Mouse (Mus musculus) mature B cell (primary cell): ENCODE data around the gene Hps4.

Experiments used
- in situ Hi-C: fragments of 300-500 bp; cut with MboI; formaldehyde crosslinking; loops from 2 replicates; pipeline ENCODE4 v1.14.3; 2019

Gene Hps4

DNA sequence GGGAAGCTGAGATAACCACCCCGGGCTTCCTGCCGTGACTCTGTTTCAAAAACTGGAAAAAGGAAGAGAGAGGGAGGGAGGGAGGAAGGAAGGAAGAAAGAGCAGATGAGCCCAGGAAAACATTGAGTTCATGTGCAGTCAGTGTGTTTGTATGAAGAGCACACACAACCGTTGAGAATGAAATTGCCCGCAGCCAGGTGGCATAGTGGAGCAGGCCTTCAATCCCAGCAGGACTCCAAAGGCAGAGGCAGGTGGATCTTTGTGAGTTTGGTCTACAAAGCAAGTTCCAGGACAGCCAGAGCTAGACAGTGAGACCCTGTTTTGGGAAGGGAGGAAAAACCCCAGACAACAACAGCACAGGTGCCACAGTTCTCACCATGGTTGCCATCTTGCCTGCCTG lies 24.5 kb downstream of the Hps4 start:
- in situ Hi-C loops = no loop called here

GRCm38 (mm10) chr5:112367929-112368328 lies 25.0 kb downstream of the Hps4 start:
- in situ Hi-C loops = no loop called here

GRCm38 (mm10) chr5:112368666-112369065 lies 25.8 kb downstream of the Hps4 start:
- in situ Hi-C loops = no loop called here

DNA sequence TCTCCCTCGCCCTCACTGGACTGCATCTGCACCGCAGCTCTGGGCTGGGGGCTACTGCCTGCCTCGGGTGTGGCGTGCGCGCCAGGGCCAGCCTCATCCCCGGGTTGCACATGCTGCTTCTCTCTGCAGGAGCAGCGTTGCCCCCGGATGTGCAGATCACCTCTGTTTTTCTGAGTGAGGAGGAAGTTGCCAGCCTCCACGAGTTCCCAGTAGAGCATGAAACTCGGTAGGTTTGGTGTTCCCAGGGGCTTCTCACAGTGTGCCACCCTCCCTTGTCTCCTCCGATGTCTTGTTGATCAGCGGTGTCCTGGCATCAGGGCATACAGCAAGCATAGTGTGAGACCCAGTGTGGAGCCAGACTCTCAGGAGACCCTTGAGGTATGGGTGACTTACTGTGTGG lies 26.4 kb downstream of the Hps4 start:
- in situ Hi-C loops = no loop called here

- in situ Hi-C loops = no loop called here
These were observed 27.4 kb downstream of the Hps4 start for GRCm38 (mm10) chr5:112370236-112370813.

DNA sequence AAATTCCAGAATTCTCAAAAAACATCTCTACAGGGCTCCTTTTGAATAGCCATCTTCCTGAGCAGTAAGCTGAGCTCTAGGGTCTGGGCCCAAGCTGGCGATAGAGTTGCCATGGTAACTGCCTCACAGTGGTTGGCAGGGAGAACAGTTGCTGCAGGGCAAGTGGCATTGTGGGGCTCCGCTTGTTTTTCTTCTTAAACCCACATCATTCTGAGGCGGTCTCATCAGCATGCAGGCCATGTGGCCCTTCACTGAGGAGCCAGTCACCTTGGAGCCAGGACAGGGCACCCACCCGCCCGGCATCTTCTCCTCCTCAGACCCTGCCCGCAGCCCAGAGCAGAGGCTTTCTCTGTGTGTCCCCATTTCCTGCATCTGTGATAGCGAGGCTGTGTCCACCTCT lies 29.1 kb downstream of the Hps4 start:
- in situ Hi-C loops = no loop called here

GRCm38 (mm10) chr5:112376111-112376510 lies 33.2 kb downstream of the Hps4 start:
- in situ Hi-C loops = no loop called here

GRCm38 (mm10) chr5:112377380-112377779 lies 34.5 kb downstream of the Hps4 start:
- in situ Hi-C loops = no loop called here

DNA sequence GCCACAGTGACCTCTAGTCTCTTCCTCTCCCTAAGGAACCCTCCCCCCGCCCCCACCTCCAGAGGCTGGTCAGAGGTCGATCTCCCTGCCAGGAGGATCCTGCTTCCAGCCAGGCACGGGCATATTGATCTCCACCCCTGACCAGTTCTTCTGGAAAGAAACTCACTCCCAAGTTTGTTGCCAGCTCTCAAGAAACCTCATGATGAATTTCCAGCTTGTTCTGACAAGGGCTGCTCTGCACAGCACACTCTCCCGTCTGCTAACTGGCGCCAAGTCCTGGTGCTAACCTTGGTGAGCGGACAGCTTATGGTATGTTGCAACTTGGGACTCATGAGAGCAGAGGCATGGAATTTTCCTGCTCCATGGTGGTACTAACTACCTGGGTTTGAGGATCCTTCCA lies 35.8 kb downstream of the Hps4 start:
- in situ Hi-C loops = no loop called here

GRCm38 (mm10) chr5:112381154-112381553 lies 38.3 kb downstream of the Hps4 start:
- in situ Hi-C loops = no loop called here

GRCm38 (mm10) chr5:112382042-112382441 lies 39.2 kb downstream of the Hps4 start:
- in situ Hi-C loops = no loop called here

DNA sequence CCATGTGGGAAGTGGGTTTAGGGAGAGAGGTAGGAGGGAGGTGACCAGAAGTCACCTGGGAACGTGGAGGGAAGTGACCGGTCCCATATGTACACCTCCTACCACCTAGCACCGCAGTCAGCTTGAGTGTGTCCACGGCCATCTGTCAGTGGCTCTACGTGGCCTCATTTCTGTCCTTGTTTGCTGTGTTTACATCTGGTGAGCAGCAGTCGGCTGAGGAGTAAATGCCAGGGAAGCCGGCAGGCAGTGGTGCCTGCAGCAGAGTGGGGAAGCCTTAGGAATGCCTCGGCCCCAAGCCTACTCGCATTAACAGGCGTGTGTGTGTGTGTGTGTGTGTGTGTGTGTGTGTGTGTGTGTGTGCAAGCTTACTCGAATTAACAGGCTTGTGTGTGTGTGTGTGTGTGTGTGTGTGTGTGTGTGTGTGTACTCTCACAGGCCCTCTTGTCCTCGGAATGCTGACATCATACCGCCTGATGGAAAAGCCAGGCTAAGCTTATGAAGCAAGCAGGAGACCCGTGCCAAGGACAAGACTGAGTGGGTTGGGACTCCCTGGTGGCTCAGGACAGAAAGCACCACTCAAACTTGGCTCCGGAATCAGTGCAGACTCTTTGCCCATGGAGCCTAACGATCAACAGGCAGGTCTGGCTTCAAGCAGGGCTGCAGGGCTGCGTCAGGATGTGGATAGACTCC lies 39.9 kb downstream of the Hps4 start:
- in situ Hi-C loops = no loop called here

DNA sequence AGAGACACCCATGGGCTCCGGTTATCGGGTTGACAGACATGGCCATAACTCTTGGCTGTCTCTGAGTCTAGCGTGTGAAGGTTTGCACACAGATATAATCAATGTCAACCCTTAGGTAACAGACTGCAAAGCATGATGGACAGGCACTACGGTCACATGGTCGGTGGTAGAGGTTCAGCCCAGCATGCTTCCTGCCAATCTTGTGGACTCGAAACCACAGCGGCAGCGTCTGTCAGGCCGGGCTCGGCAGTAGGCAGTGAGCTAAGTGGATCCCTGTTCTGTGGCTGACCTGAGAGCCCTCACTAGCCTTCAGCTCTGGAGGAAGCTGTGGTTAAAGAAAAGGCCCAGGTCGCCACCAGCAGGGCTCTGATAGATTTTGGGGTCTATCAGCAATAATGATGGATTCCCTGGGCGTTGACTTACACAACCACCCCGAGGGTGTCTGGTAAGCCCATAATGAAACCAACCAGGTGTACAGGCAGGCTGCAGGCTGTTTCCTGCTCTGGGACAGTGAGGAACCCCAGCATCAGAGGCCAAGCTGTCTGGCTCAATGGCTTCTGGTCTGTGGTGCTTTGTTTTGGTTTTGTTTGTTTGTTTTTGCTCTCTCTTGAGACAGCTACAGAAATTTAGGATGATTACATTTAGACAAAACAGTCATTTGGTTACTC lies 42.1 kb downstream of the Hps4 start:
- in situ Hi-C loops = no loop called here

DNA sequence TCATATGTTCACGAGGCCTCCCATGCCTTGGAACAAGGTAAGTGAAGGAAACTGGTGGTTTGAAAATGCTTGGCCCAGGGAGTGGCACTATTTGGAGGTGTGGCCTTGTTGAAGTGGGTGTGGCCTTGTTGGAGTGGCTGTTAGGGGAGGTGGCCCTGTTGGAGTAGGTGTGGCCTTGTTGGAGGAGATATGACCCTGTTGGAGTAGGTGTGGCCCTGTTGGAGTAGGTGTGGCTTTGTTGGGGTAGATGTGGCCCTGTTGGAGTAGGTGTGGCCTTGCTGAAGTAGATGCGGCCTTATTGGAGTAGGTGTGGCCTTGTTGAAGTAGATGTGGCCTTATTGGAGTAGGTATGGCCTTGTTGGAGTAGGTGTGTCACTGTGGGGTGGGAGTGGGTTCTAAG lies 43.1 kb downstream of the Hps4 start:
- in situ Hi-C loops = no loop called here

DNA sequence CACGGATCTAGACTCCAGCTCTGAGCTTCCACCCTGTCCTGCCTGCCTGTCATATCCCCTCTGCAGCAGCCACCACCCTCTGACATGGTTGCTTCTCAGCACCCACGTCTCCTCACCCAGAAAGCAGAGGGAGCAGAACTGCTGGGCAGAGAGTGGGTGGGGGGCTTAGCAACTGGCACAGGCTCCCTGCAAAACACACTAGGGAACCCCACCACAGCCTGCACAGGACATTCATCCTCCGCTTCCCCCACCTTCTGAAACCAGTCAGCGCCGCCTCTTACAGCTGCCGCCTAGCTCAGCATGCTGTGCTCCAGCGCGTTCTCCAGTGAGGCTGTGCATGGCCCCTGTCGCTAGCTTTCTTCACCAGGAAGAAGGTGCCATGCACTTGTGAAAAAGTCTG lies 46.5 kb downstream of the Hps4 start:
- in situ Hi-C loops = no loop called here

GRCm38 (mm10) chr5:112391002-112391401 lies 48.1 kb downstream of the Hps4 start:
- in situ Hi-C loops = no loop called here

GRCm38 (mm10) chr5:112391676-112392323 lies 48.9 kb downstream of the Hps4 start:
- in situ Hi-C loops = no loop called here

- in situ Hi-C loops = no loop called here
These were observed 51.0 kb downstream of the Hps4 start for GRCm38 (mm10) chr5:112393741-112394414.

DNA sequence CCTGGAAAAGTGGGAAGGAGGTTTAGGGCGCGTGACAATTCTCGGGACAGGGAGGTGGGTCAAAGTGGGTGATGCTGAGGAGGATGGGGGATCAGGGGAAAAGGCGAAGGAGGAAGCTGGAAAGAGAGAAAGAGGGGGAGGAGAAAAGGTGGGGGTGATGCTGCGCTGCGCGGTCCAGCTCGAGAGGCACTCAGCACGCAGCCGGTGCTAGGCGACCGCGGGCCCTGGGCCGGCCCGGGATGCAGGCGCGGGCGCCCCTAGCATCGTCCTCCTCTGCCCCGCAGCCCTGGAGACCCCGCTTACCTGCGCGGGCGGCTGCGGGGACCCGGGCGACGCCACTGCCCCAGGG lies 51.5 kb downstream of the Hps4 start:
- in situ Hi-C loops = no loop called here

GRCm38 (mm10) chr5:112394779-112395443 lies 52.0 kb downstream of the Hps4 start, which contains the start of gene Asphd2:
Gene Asphd2 (minus strand): TSS chr5:112394866.
- in situ Hi-C loops = no loop called here

DNA sequence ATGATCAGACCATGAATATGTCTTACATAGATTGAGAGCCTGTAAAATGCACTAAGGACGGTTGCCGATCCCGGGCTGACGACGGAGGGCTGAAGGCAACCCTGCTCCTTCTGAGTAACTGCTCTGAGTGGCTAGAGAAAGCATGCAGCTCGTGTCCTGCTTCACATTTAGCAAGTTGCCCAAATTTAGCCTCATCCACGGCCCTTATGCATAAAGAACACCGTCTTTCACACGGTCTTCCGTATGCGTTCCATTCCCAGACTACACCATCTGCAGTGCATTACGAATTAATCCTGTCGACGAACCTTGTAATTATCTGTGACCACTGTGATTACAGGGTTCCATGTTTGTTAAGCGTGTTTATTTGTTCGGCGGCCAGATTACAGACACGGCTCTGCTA lies 53.2 kb downstream of the Hps4 start:
- in situ Hi-C loops = no loop called here

- in situ Hi-C loops = no loop called here
These were observed 56.4 kb downstream of the Hps4 start for GRCm38 (mm10) chr5:112399284-112399683.
